Mouse (Mus musculus) lung, postnatal 14 days (tissue): ENCODE results near the gene Plek.

Experiments used
- DNase-seq: peaks from one replicate; pipeline ENCODE4 v3.0.0; 2021

Gene Plek

GRCm38 (mm10) chr11:16941973-16942452 is 110.2 kb downstream of the Plek start:
- no peak for DNase-seq

DNA sequence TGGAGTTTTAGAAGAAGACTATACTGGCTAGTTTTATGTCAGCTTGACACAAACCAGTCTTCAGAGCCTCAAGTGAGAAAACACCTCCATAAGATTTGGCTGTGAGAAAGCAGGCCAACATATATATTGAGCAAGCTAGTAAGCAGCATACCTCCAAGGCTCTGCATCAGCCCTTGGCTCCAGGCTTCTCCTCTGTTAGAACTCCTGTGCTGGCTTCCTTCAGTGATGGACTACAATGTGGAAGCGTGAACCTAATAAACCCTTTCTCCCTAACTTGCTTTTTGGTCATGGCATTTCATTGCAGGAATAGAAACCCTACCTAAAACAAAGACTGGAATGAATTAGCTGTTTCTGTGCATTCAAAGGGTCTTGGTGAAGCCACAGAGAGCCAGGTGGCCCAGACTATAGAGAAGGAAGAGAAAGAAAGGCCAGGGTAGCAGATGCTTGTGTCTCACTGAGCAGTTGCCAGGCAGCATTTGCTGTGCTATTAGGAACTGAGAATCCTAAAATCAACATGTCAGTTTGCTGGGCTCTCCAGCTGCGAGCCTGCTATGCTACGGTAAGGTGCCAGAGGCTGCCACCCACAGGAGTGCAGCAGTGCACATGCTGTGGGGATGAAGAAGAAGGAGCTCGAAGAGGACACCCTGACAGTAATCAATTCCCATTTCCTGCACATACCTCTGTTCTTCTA is 110.9 kb downstream of the Plek start:
- no peak for DNase-seq

- DNase-seq: no peak
Observed at GRCm38 (mm10) chr11:16935577-16936236, 116.5 kb downstream of the Plek start.

DNA sequence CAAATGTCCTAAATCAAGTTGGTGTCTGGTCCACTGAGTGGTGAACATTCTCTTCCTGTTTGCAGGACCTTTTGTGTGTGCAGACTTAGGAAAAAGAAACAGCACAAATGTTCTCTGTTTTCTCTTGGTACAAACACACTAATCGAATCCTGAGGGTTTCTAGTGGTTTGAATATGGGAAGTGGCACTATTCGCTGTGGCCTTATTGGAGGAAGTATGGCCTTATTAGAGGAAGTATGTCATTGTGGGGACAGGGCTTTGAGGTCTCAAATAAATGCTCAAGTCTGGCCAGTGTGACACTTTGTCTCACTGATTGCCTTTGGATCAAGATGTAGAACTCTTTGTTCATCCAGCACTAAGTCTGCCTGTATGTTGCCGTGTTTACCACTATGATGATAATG is 120.0 kb downstream of the Plek start:
- DNase-seq: no peak
